Comparison of ENCODE assay signal across 16 mouse cellular contexts in the genomic region with DNA sequence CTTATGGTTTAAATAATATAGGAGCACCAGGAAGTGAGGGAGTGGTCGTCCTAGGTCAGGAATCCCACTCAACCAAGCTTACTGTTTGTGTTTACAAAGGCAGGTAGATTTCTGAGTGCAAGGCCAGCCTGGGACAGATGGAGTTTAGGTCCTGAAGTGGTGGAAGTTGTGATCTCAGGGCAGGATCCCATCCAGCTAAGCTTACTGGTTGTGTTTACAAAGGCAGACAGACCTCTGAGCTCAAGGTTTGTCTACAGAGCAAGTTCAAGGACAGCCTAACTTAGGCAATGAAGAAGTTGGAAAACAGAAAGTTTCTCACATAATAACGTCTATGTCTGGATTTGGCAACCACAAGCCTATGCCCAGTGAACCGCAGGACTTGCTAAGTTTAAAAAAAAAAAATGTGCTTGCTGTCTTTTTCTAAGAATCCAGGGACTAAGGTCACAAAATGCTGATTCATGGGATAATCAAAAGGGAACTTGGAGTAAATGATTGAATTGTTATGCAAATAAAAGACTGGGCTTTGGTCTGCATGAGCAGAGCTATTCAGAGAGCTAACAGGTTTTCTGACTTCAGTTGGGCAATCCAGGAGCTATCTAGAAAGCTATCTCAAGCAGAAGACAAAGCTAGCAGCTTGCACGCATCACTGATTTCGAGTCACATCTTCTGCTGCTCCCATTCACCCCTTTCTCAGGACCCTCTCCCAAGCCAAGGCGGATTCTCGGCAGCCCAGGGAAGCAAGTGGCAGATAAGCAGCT. TPM values are rescaled to one million over a fixed set of nuclear protein-coding genes. Genes with fewer than 3 reads are reported as not detected.
A peak's percentile ranks its signal among the peaks of the same experiment; 100 is the strongest.
DNase-seq lines count a peak whose midpoint lies in the region; ATAC-seq and TF ChIP-seq lines count a peak whose summit lies in the region.
"Had no signal": no experiment of that assay in that cellular context is flagged by ENCODE, and none has a peak within 500 bp of the region (broad histone marks: within the 10 kb centered on the region; RNA-seq: fewer than 3 reads in every experiment).

No protein-coding gene starts in this region.

- H3K4me1 ChIP-seq in heart, embryonic 10.5 days: no peaks in the 10 kb centered on the region
- peaks cover 30% of the 10 kb centered on the region for H3K4me1 ChIP-seq in liver, adult 2 months (ENCODE audit: control insufficient read depth, insufficient read depth, low read length)
- H3K4me1 ChIP-seq in liver, embryonic 11.5 days (replicated peaks; ENCODE audit: control insufficient read depth, insufficient read depth, low read length): no peaks in the 10 kb centered on the region
- peaks cover 5 to 7% of the 10 kb centered on the region in 2 experiments; a peak in 3 of 4 replicates for H3K4me1 ChIP-seq in ES-E14 (ENCODE audit: control insufficient read depth in 2 of 2, insufficient read depth in 2 of 2, low read length in 2 of 2, poor library complexity in 1 of 2)
- no peaks in the 10 kb centered on the region for H3K4me1 ChIP-seq in intestine, embryonic 16.5 days (ENCODE audit: control insufficient read depth, insufficient read depth, low read length)
- H3K4me1 ChIP-seq: forebrain, embryonic 15.5 days; liver, embryonic 13.5 days had no signal

- H3K9me3 ChIP-seq in heart, embryonic 10.5 days: no peaks in the 10 kb centered on the region
- H3K9me3 ChIP-seq in liver, embryonic 11.5 days (ENCODE audit: control insufficient read depth, low read length): no peaks in the 10 kb centered on the region
- no peaks in the 10 kb centered on the region; the same call in 1 of the 2 replicates for H3K9me3 ChIP-seq in ES-E14 (ENCODE audit: control insufficient read depth, insufficient read depth, low read depth, low read length)
- H3K9me3 ChIP-seq in intestine, embryonic 16.5 days (ENCODE audit: control insufficient read depth, low read length): 0 out of 2 replicates have a peak, but pooled peaks cover 3% of the 10 kb centered on the region

- peak overlapping the region; percentile 44 for H3K9ac ChIP-seq in liver, adult 2 months (ENCODE audit: low read depth, low read length)
- H3K9ac ChIP-seq in liver, embryonic 11.5 days (ENCODE audit: low read depth, low read length): no peak overlapping the region
- H3K9ac ChIP-seq in ES-E14 (ENCODE audit: insufficient read depth, low read depth, low read length, poor library complexity, severe bottlenecking): no peak overlapping the region
- H3K9ac ChIP-seq in intestine, embryonic 16.5 days (ENCODE audit: low read depth, low read length): no peak overlapping the region
- H3K9ac ChIP-seq: forebrain, embryonic 15.5 days; heart, embryonic 12.5 days; liver, embryonic 13.5 days had no signal

- ATAC-seq in liver, embryonic 11.5 days (replicated peaks; ENCODE audit: low FRiP score): no peak
- peak; percentile 58 for ATAC-seq in intestine, embryonic 16.5 days
- ATAC-seq: activated CD4-positive, CD25-positive, alpha-beta regulatory T cell, adult 4 months; forebrain, embryonic 15.5 days; hindbrain, postnatal 0 days had no signal

- no peaks in the 10 kb centered on the region for H3K36me3 ChIP-seq in heart, embryonic 10.5 days
- peaks cover 73% of the 10 kb centered on the region for H3K36me3 ChIP-seq in liver, adult 2 months (ENCODE audit: control insufficient read depth, insufficient read depth, low read length)
- H3K36me3 ChIP-seq in liver, embryonic 11.5 days (ENCODE audit: control insufficient read depth, insufficient read depth, low read length): no peaks in the 10 kb centered on the region
- no peaks in the 10 kb centered on the region for H3K36me3 ChIP-seq in ES-E14 (ENCODE audit: control insufficient read depth, insufficient read depth, low read length, poor library complexity, severe bottlenecking)
- peaks cover 2% of the 10 kb centered on the region for H3K36me3 ChIP-seq in intestine, embryonic 16.5 days (ENCODE audit: control insufficient read depth, insufficient read depth, low read length)
- H3K36me3 ChIP-seq: forebrain, embryonic 15.5 days; heart, embryonic 12.5 days had no signal

- in situ Hi-C loops in ES-E14 (cut with MboI; ENCODE audit: low sequenced_read_pairs in 2 of 2, unreplicated experiment in 2 of 2): no loop called here

- H3K27me3 ChIP-seq in heart, embryonic 10.5 days (ENCODE audit: insufficient read depth, poor library complexity, severe bottlenecking): no peaks in the 10 kb centered on the region
- no peaks in the 10 kb centered on the region for H3K27me3 ChIP-seq in liver, adult 2 months (ENCODE audit: control insufficient read depth, insufficient read depth, low read length)
- no peaks in the 10 kb centered on the region for H3K27me3 ChIP-seq in liver, embryonic 11.5 days (replicated peaks; ENCODE audit: control insufficient read depth, insufficient read depth, low read length)
- H3K27me3 ChIP-seq in intestine, embryonic 16.5 days (replicated peaks; ENCODE audit: control insufficient read depth, insufficient read depth, low read length): no peaks in the 10 kb centered on the region
- H3K27me3 ChIP-seq: forebrain, embryonic 15.5 days; heart, embryonic 12.5 days; liver, embryonic 13.5 days had no signal

- no peak for TF ChIP-seq CTCF in liver, adult 2 months (IDR thresholded peaks at IDR 0.05; ENCODE audit: low read depth, low read length)

- peaks cover 6% of the 10 kb centered on the region; the same call in 1 of the 2 replicates for H3K79me2 ChIP-seq in liver, adult 2 months (ENCODE audit: control insufficient read depth, insufficient read depth, low read length)

- 67% methylated on average over 7 of the region's 7 CpGs for WGBS in heart, embryonic 10.5 days
- WGBS in liver, adult 2 months: 23% methylated on average over 7 of the region's 7 CpGs
- WGBS in liver, embryonic 11.5 days: 66% methylated on average over 7 of the region's 7 CpGs
- WGBS in intestine, embryonic 16.5 days: 62% methylated on average over 7 of the region's 7 CpGs

- no peak overlapping the region for H3K27ac ChIP-seq in heart, embryonic 10.5 days
- peak overlapping the region; percentile 85 for H3K27ac ChIP-seq in liver, adult 2 months (replicated peaks; ENCODE audit: insufficient read depth, low read depth, low read length)
- no peak overlapping the region for H3K27ac ChIP-seq in liver, embryonic 11.5 days (ENCODE audit: low read depth, low read length)
- H3K27ac ChIP-seq in ES-E14 (ENCODE audit: insufficient read depth, low read depth, low read length, poor library complexity, severe bottlenecking): peak overlapping the region; percentile 75
- H3K27ac ChIP-seq in intestine, embryonic 16.5 days (ENCODE audit: low read length): no peak overlapping the region
- H3K27ac ChIP-seq: forebrain, embryonic 15.5 days; hindbrain, postnatal 0 days; liver, embryonic 13.5 days had no signal

- H3K4me2 ChIP-seq in liver, embryonic 11.5 days: no peak overlapping the region
- H3K4me2 ChIP-seq in intestine, embryonic 16.5 days (ENCODE audit: low read depth, low read length): no peak overlapping the region
- H3K4me2 ChIP-seq: forebrain, embryonic 15.5 days; heart, embryonic 12.5 days; liver, embryonic 13.5 days had no signal

- TF ChIP-seq POLR2A in liver, adult 2 months (IDR thresholded peaks at IDR 0.05; ENCODE audit: extremely low read depth, insufficient read depth, low read length): no peak

- H3K4me3 ChIP-seq in heart, embryonic 10.5 days: no peak overlapping the region
- H3K4me3 ChIP-seq in liver, adult 2 months (ENCODE audit: insufficient read depth, low read depth, low read length): no peak overlapping the region
- no peak overlapping the region for H3K4me3 ChIP-seq in liver, embryonic 11.5 days (ENCODE audit: low read depth, low read length)
- no peak overlapping the region for H3K4me3 ChIP-seq in ES-E14 (ENCODE audit: insufficient read depth in 1 of 2, low read depth in 1 of 2, low read length in 2 of 2, poor library complexity in 1 of 2, severe bottlenecking in 1 of 2)
- H3K4me3 ChIP-seq in intestine, embryonic 16.5 days (ENCODE audit: low read length): no peak overlapping the region
- H3K4me3 ChIP-seq: forebrain, embryonic 15.5 days; heart, embryonic 12.5 days; liver, embryonic 13.5 days had no signal

- peak; percentile 54 for DNase-seq in heart, adult 11 months
- DNase-seq in heart, embryonic 10.5 days (ENCODE audit: low spot score): no peak
- DNase-seq in liver, adult 2 months (ENCODE audit: extremely low read depth, low read depth, low spot score): peak; percentile 100
- DNase-seq in liver, embryonic 11.5 days (ENCODE audit: low spot score): no peak
- peak; percentile 42 for DNase-seq in ES-E14 (ENCODE audit: low read depth, low spot score)
- no peak for DNase-seq in right cerebral cortex, postnatal 4 days
- no peak for DNase-seq in heart, postnatal 4 days
- DNase-seq: adrenal gland, postnatal 25 days; cerebellum, adult 8-10 months; left cerebral cortex, postnatal 4 days; liver, embryonic 13.5 days had no signal

TF ChIP-seq in ES-E14, 5 proteins besides CTCF, POLR2A, EP300 and RAD21:
- TF ChIP-seq HCFC1 (IDR thresholded peaks at IDR 0.05; ENCODE audit: borderline replicate concordance, insufficient read depth, low read length) (no peak), ZNF384 (IDR thresholded peaks at IDR 0.05; ENCODE audit: low read depth, low read length) (peak; percentile 87; the same call in 1 of the 2 replicates), ZC3H11A (IDR thresholded peaks at IDR 0.05; ENCODE audit: borderline replicate concordance, low read depth, low read length) (no peak), MAFK (IDR thresholded peaks at IDR 0.05; ENCODE audit: insufficient read depth, low read depth, low read length) (peak; percentile 96), CHD2 (IDR thresholded peaks at IDR 0.05; ENCODE audit: low read depth, low read length) (no peak)

RNA-seq across cellular contexts. Expression of a gene that starts 27.0 kb away (rescaled TPM):
- polyA plus RNA-seq in heart, embryonic 10.5 days (2016; fragmentation: Nextera tagmentation; extraction: Ambion mirVana): 12.1 and 21.9 TPM in 2 replicates
- total RNA-seq in liver, adult 2 months (2014; rRNA removed): 1.2 and 1.9 TPM in 2 replicates
- 0.29 and 0.38 TPM in 2 replicates for polyA plus RNA-seq in liver, adult 2 months (2012; rRNA removed)
- polyA plus RNA-seq in liver, embryonic 11.5 days (2014; fragmentation: Nextera tagmentation; extraction: Ambion mirVana): 7.6 and 9.1 TPM in 2 replicates
- total RNA-seq in ES-E14 (2012; rRNA removed): 24.3 and 25.5 TPM in 2 replicates
- polyA plus RNA-seq in intestine, embryonic 16.5 days (2015; fragmentation: Nextera tagmentation; extraction: Ambion mirVana): 13.1 and 13.6 TPM in 2 replicates
- 10 to 100 TPM; 36.7 to 36.8 TPM for total RNA-seq in heart, postnatal 4 days (2021)

Comparison
In these comparisons a context has a peak if more than half of its experiments do, and no peak if none do; other contexts are left out.
1. DNase-seq: peak in heart, adult 11 months (single experiment), liver, adult 2 months (single experiment) and ES-E14 (single experiment); none in heart, embryonic 10.5 days (single experiment), liver, embryonic 11.5 days (single experiment), right cerebral cortex, postnatal 4 days (single experiment) and heart, postnatal 4 days (single experiment).
2. H3K27ac ChIP-seq: peak in liver, adult 2 months (single experiment) and ES-E14 (single experiment); none in heart, embryonic 10.5 days (single experiment), liver, embryonic 11.5 days (single experiment) and intestine, embryonic 16.5 days (single experiment).